Mouse (Mus musculus) layer of hippocampus, postnatal 36 days (tissue): ENCODE measurements around the gene Zbtb49. TPM values are rescaled to one million over a fixed set of nuclear protein-coding genes. Genes with fewer than 3 reads are reported as not detected.

Experiments
- DNase-seq, 2 experiments: peaks; one replicate each; pipeline ENCODE4 v3.0.0; 2022
- total RNA-seq, 2 experiments: library from RNA; stranded (reverse); gene quantifications; 2 replicates each; pipeline ENCODE4 v1.2.3; 2021

Gene Zbtb49
- total RNA-seq, 2 experiments from 2014 or later: 19.0 to 20.0 TPM

GRCm38 (mm10) chr5:38194946-38195345 lies 25.3 kb downstream of the Zbtb49 start:
- no peak for DNase-seq

- no peak for DNase-seq
Measured at GRCm38 (mm10) chr5:38190907-38191306, 29.4 kb downstream of the Zbtb49 start.

GRCm38 (mm10) chr5:38187006-38187405 lies 33.3 kb downstream of the Zbtb49 start:
- DNase-seq: no peak

DNA sequence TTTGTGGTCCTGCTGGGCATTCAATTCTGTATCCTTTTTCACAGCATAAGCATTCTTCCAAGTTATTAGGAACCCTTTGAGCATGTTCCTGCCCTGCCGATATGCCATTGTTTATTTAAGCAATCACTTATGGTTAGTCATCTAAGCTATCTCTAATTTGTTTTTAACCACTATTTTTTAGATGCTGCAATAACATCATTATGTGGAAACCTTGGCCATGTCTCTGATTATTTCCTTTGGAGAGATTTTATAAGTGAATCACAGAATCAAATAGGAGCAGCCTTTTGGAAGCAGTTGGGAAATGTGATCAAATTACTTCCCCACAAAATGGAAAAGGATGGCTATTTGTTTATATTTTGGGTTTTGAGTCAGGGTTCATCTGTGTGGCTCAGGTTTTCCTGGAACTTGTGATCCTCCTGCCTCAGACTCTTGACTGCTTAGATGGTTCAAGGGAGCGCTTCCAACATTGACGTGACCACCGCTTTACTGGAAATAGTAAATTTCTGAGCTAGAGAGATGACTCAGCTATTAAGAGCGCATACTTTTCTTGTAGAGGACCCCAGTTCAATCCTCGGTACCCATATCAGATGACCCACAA lies 35.5 kb downstream of the Zbtb49 start:
- DNase-seq: no peak

DNA sequence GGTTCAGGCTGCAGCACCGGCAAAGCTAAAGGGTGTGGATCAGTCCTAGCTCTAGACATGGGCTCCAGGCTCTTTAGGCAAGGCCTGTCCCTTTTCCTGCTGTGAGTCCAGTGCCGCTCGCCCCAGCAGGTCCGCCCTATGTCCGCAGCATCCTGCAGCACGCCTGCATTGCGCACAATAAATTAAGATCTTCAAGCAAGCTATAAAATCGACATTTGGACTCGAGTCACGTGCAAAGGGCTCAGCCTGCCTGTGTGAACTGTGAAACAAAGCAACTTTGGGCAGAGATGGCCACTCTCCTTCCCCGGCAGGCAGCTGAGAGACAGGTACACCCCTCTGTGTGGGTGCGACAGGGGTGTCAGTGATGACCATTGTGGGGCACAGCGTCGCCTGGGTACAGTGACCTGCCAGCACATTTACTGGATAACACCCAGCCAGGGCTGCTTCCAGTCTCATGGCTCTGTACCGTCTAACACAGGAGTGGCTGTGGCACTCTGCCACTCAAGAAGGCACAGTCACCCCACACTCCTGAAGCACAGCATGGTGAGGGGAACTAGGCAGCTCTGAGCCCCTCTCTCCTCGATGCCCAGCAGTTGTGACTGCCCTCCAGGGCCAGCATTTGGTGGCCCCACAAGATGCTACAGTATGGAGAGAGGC lies 45.9 kb downstream of the Zbtb49 start:
- no peak for DNase-seq

DNA sequence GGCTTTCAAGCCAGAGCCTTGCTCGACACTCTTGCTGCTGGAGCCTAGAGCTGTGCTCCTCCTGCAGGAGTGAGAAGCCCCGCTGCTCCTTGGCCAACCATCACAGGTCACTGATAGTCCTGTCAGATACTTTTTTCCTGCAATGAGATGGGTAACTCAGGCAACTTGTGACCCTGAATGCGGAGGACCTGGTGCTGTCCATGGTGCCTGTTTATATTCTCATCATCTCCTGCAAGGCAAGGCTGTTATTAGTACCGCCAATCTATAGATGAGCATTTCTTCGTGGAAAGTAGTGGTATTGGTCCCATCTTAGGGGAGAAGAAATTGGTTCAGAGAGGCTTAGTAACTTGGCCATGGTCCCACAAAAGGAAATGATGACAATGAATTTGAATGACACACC lies 46.5 kb downstream of the Zbtb49 start:
- DNase-seq: no peak

GRCm38 (mm10) chr5:38168497-38168896 lies 51.8 kb downstream of the Zbtb49 start:
- DNase-seq: no peak

GRCm38 (mm10) chr5:38159634-38160413 lies 60.4 kb downstream of the Zbtb49 start, which contains the start of gene Nsg1:
TSS of gene Nsg1 (minus strand) at chr5:38159907.
- no peak for DNase-seq

GRCm38 (mm10) chr5:38158947-38159633 lies 61.2 kb downstream of the Zbtb49 start:
- DNase-seq: peak; percentile 77 to 79

DNA sequence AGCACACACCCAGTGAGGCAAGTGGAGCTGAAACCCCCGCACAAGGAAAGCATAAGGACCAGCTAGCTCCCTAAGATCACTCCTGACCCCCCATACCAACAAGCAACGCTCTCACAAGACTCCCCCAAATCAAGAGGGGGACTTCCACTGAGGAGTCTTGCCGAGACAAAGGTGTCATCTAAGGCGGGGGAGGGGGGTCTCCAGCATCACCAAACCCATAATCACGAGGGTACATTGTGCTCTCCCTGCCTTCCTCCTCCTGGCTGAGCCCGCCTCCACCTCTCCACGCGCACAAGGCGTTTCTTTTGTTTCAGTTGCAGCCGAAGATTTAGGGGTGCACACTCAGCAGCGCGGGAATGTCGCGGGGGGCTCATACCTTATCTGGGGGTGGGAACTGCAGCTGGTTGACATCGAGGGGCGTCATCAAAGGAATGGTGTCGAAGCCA lies 61.7 kb downstream of the Zbtb49 start:
- DNase-seq: peak in 1 of 2 experiments; percentile 57

DNA sequence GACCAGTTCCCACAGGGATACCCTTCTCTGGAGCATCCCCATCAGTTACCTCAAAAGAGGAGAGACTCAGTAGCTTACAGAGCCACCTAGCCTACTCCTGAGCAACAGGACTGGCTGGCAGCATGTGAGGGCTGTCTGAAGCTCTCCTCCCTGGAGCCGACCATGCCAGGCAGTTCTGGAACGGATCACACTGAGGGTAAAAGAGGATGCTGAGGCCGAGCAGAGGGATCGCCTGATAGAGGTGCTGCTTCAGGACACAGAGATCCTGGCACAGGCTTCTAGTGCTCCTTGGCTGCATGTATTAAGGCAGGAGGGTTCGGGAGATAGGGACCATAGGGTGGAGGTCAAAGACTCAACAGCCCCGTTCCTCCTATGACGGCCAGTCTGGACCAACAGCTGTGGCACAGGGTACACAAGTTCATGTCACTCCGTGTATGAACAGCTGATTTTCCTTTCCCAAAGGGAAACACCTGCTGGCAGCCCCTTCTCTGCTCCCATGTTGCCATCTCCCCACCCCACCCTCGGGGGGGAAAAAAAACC lies 62.7 kb downstream of the Zbtb49 start:
- no peak for DNase-seq

GRCm38 (mm10) chr5:38153636-38154035 lies 66.6 kb downstream of the Zbtb49 start:
- DNase-seq: no peak

DNA sequence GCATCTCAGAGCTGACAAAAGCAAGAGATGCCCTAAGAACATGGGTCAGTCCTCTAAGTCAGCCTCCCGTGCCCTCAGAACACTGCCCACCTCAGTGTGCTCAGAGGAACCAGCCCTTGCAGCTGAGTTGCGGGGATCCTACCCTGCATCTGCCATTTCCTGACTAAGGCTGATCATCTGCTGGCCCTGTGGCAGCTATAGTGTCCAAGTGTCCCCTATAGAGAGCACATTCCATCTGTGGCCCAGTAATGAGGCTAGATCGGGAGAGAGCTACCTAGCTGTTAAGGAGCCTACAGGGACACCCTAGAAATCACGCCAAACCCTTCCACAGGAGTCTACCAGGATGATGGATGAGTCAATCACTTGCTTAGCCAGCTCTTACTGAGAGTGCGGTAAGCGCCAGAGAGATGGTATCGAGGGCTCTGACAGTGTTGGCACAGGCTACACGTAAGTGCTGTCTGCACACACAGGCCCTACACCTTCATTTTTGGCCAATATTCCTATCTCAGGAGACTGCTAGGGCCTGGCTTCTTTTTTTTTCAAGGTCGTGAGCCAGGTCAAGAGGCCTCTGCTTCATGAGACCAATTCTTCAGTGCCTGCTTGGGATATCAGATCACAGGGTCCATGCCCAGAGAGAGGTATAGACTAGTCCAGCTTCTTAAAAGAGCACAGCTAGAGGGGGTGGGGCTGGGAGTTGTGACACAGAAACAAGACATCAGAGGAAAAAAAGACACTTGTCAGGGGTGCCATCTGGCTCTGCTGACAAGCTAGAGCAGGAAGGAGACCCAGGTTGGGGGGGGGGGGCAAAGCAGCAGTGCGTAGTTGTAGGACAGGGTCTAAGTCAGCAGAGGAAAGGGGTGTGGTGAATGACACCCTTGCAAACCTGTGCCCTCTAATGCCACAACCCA lies 67.8 kb downstream of the Zbtb49 start:
- no peak for DNase-seq

GRCm38 (mm10) chr5:38151264-38151663 lies 69.0 kb downstream of the Zbtb49 start:
- peak in 1 of 2 experiments; percentile 54 for DNase-seq

DNA sequence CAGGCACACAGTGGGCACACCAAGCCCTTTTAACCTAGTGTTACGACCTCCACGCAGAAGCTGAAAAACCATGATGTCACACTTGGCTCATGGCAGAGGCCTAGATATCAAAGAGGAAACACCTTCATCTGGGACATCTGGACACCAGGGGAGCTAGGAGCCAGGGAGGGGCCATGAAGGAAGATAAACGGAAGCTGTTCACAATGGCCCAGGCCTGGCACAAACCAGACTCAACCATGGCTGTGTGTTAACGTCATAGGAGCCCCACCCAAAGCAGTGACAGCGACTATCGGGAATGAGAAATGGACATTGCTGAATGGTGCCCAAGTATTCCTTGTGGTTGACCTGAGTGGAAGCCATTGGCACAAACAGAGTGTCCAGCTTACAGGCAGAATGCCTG lies 73.7 kb downstream of the Zbtb49 start:
- DNase-seq: no peak

GRCm38 (mm10) chr5:38140893-38141292 lies 79.4 kb downstream of the Zbtb49 start:
- DNase-seq: no peak

Other genes with a start within 250 kb of the Zbtb49 start
- gene Stx18, start 181.7 kb downstream of the Zbtb49 start, total RNA-seq: 10 to 100 TPM; 37.1 to 39.9 TPM
- 100 to 1,000 TPM; 394 to 463 TPM for gene Nsg1, start 60.5 kb downstream of the Zbtb49 start, total RNA-seq
- 10 to 100 TPM; 13.9 to 15.0 TPM for gene Lyar, start within 50 bp of the Zbtb49 start, total RNA-seq
- gene Tmem128, start 39.7 kb upstream of the Zbtb49 start, total RNA-seq: 10 to 100 TPM; 30.9 to 31.6 TPM
- gene Otop1, start 55.5 kb upstream of the Zbtb49 start, total RNA-seq: not detected
- gene Drd5, start 98.9 kb upstream of the Zbtb49 start, total RNA-seq: 10 to 100 TPM; 14.1 to 16.5 TPM